Comparison of ENCODE assay signal across 9 mouse cellular contexts in genomic region chr11:66905617-66906384, GRCm38 (mm10). TPM values are rescaled to one million over a fixed set of nuclear protein-coding genes. Genes with fewer than 3 reads are reported as not detected.
DNase-seq lines count a peak whose midpoint lies in the region; ATAC-seq and TF ChIP-seq lines count a peak whose summit lies in the region.
"Had no signal": no experiment of that assay in that cellular context is flagged by ENCODE, and none has a peak within 500 bp of the region (broad histone marks: within the 10 kb centered on the region; RNA-seq: fewer than 3 reads in every experiment).

No protein-coding gene starts in this region.

- TF ChIP-seq POLR2A in ES-Bruce4 (IDR thresholded peaks at IDR 0.05; ENCODE audit: insufficient read depth, low read length): no peak
- TF ChIP-seq POLR2A in olfactory bulb, adult 2 months (IDR thresholded peaks at IDR 0.05; ENCODE audit: insufficient read depth, low read depth, low read length): no peak

- intact Hi-C loops in heart, postnatal 10 days (cut with DNase I): loop anchor here (1.0 kb wide), 2 partner anchors 80 to 116 kb away; no protein-coding TSS in a partner anchor

- H3K27ac ChIP-seq in ES-Bruce4 (ENCODE audit: insufficient read depth, low read length): peak overlapping the region; percentile 8; the same call in 1 of the 2 replicates
- peak overlapping the region; percentile 60 for H3K27ac ChIP-seq in forebrain, embryonic 13.5 days
- H3K27ac ChIP-seq in liver, embryonic 16.5 days (ENCODE audit: low read length): no peak overlapping the region
- H3K27ac ChIP-seq in olfactory bulb, adult 2 months (ENCODE audit: insufficient read depth, low read depth, low read length): no peak overlapping the region

- peak overlapping the region; percentile 52; the same call in 1 of the 2 replicates for H3K9ac ChIP-seq in ES-Bruce4 (ENCODE audit: low read depth, poor library complexity, severe bottlenecking)
- peak overlapping the region; percentile 34; the same call in 1 of the 2 replicates for H3K9ac ChIP-seq in forebrain, embryonic 13.5 days
- H3K9ac ChIP-seq in liver, embryonic 16.5 days (ENCODE audit: low read depth, low read length): no peak overlapping the region

- peak; percentile 51 for DNase-seq in c-Kit-positive CD71-positive TER-119-negative erythroid progenitor cells, embryonic 14.5 days (ENCODE audit: low read depth)
- peak; percentile 82 to 88 for DNase-seq in heart, postnatal 10 days
- peak; percentile 56 for DNase-seq in large intestine, adult 2 months (ENCODE audit: low read depth, low spot score)
- DNase-seq in thymus, postnatal 10 days (ENCODE audit: low spot score in 2 of 2): peak; percentile 5 to 65

- H3K4me1 ChIP-seq in ES-Bruce4 (ENCODE audit: control insufficient read depth, insufficient read depth, low read length): no peaks in the 10 kb centered on the region
- H3K4me1 ChIP-seq in forebrain, embryonic 13.5 days: peaks cover 10% of the 10 kb centered on the region; the same call in 1 of the 2 replicates
- H3K4me1 ChIP-seq in liver, embryonic 16.5 days (ENCODE audit: control insufficient read depth, low read depth, low read length): peaks cover 3% of the 10 kb centered on the region; the same call in 1 of the 2 replicates
- no peaks in the 10 kb centered on the region; the same call in 1 of the 2 replicates for H3K4me1 ChIP-seq in olfactory bulb, adult 2 months (ENCODE audit: control insufficient read depth, insufficient read depth, low read length)

- TF ChIP-seq CTCF in ES-Bruce4 (IDR thresholded peaks at IDR 0.05; ENCODE audit: low read depth, low read length): peak; percentile 75
- TF ChIP-seq CTCF in olfactory bulb, adult 2 months (IDR thresholded peaks at IDR 0.05; ENCODE audit: insufficient read depth, low read depth, low read length): peak; percentile 86

- no peaks in the 10 kb centered on the region for H3K36me3 ChIP-seq in ES-Bruce4 (ENCODE audit: control insufficient read depth, insufficient read depth, low read length, poor library complexity, severe bottlenecking)
- H3K36me3 ChIP-seq in forebrain, embryonic 13.5 days (ENCODE audit: poor library complexity, severe bottlenecking): no peaks in the 10 kb centered on the region
- no peaks in the 10 kb centered on the region for H3K36me3 ChIP-seq in liver, embryonic 16.5 days (ENCODE audit: control insufficient read depth, insufficient read depth)

- H3K27me3 ChIP-seq in ES-Bruce4 (ENCODE audit: control insufficient read depth, insufficient read depth, low read length, poor library complexity, severe bottlenecking): no peaks in the 10 kb centered on the region; the same call in 1 of the 2 replicates
- H3K27me3 ChIP-seq in forebrain, embryonic 13.5 days: no peaks in the 10 kb centered on the region
- H3K27me3 ChIP-seq in liver, embryonic 16.5 days (ENCODE audit: control insufficient read depth, insufficient read depth, low read depth, low read length): no peaks in the 10 kb centered on the region; the same call in 1 of the 2 replicates

- no peaks in the 10 kb centered on the region for H3K9me3 ChIP-seq in ES-Bruce4 (replicated peaks; ENCODE audit: control insufficient read depth, insufficient read depth, low read length, poor library complexity, severe bottlenecking)
- no peaks in the 10 kb centered on the region for H3K9me3 ChIP-seq in forebrain, embryonic 13.5 days (replicated peaks)
- H3K9me3 ChIP-seq in liver, embryonic 16.5 days (replicated peaks; ENCODE audit: control insufficient read depth, low read length): no peaks in the 10 kb centered on the region
- H3K9me3 ChIP-seq: megakaryocyte, embryonic 14.5 days had no signal

- 13% methylated on average over 21 of the region's 21 CpGs for WGBS in forebrain, embryonic 13.5 days
- WGBS in large intestine, adult 2 months: 20% methylated on average over 21 of the region's 21 CpGs
- 15% methylated on average over 21 of the region's 21 CpGs for WGBS in liver, embryonic 16.5 days (ENCODE audit: insufficient replicate concordance)
- WGBS in olfactory bulb, adult 2 months: 16% methylated on average over 21 of the region's 21 CpGs

- H3K4me2 ChIP-seq in forebrain, embryonic 13.5 days: peak overlapping the region; percentile 44
- H3K4me2 ChIP-seq in liver, embryonic 16.5 days (ENCODE audit: low read depth, low read length): no peak overlapping the region

- peak; percentile 91 for ATAC-seq in forebrain, embryonic 13.5 days
- ATAC-seq in liver, embryonic 16.5 days (ENCODE audit: low read depth): peak; percentile 55

- peak overlapping the region; percentile 22 for H3K4me3 ChIP-seq in ES-Bruce4 (ENCODE audit: low read depth, low read length)
- H3K4me3 ChIP-seq in forebrain, embryonic 13.5 days: no peak overlapping the region
- H3K4me3 ChIP-seq in liver, embryonic 16.5 days (ENCODE audit: low read depth, low read length): no peak overlapping the region
- no peak overlapping the region for H3K4me3 ChIP-seq in olfactory bulb, adult 2 months (ENCODE audit: insufficient read depth, low read depth, low read length)
- H3K4me3 ChIP-seq: megakaryocyte, embryonic 14.5 days had no signal

- no peak for TF ChIP-seq EP300 in ES-Bruce4 (IDR thresholded peaks at IDR 0.05; ENCODE audit: insufficient read depth, low read depth, low read length)

RNA-seq across cellular contexts. Expression of gene Pirt, which starts 6.0 kb away (rescaled TPM):
- polyA plus RNA-seq in ES-Bruce4 (2011; ENCODE audit: insufficient read depth, insufficient read length, low read depth, missing spikeins): 0.21 and 0.33 TPM in 2 replicates
- polyA plus RNA-seq in forebrain, embryonic 13.5 days (2015; fragmentation: Nextera tagmentation; extraction: Ambion mirVana): 0.12 and 0.16 TPM in 2 replicates
- 10 to 100 TPM; 23.7 to 29.9 TPM for total RNA-seq in heart, postnatal 10 days (2021)
- 2.4 and 3.1 TPM in 2 replicates for polyA plus RNA-seq in large intestine, adult 2 months (2012; rRNA removed)
- polyA plus RNA-seq in liver, embryonic 16.5 days (2015; fragmentation: Nextera tagmentation; extraction: Ambion mirVana): 0.06 TPM in 1 of 2 replicates, not detected in the other
- polyA plus RNA-seq in olfactory bulb, adult 2 months (2012; ENCODE audit: insufficient read depth, insufficient read length, low replicate concordance, missing spikeins): not detected in 2 replicates

RNA-seq across cellular contexts. Expression of gene Tmem238l, which starts 50.6 kb away (rescaled TPM):
- not detected in 2 replicates for polyA plus RNA-seq in ES-Bruce4 (2011; ENCODE audit: insufficient read depth, insufficient read length, low read depth, missing spikeins)
- 0.19 TPM in 1 of 2 replicates, not detected in the other for polyA plus RNA-seq in forebrain, embryonic 13.5 days (2015; fragmentation: Nextera tagmentation; extraction: Ambion mirVana)
- under 1 TPM; 0.34 to 0.55 TPM for total RNA-seq in heart, postnatal 10 days (2021)
- 242 and 363 TPM in 2 replicates for polyA plus RNA-seq in large intestine, adult 2 months (2012; rRNA removed)
- not detected in 2 replicates for polyA plus RNA-seq in liver, embryonic 16.5 days (2015; fragmentation: Nextera tagmentation; extraction: Ambion mirVana)
- not detected in 2 replicates for polyA plus RNA-seq in olfactory bulb, adult 2 months (2012; ENCODE audit: insufficient read depth, insufficient read length, low replicate concordance, missing spikeins)

Comparison
In these comparisons a context has a peak if more than half of its experiments do, and no peak if none do; other contexts are left out.
1. H3K27ac ChIP-seq: peak in ES-Bruce4 (single experiment) and forebrain, embryonic 13.5 days (single experiment); none in liver, embryonic 16.5 days (single experiment) and olfactory bulb, adult 2 months (single experiment).
2. DNase-seq: peak in every context shown above with its lines; median percentile 85 in heart, postnatal 10 days; 56 in large intestine, adult 2 months; 51 in c-Kit-positive CD71-positive TER-119-negative erythroid progenitor cells, embryonic 14.5 days; 35 in thymus, postnatal 10 days.
3. RNA of gene Tmem238l, which starts 50.6 kb away (polyA plus RNA-seq): 242 to 363 TPM in large intestine, adult 2 months; not detected in ES-Bruce4, 0.19 TPM in forebrain, embryonic 13.5 days, not detected in liver, embryonic 16.5 days and not detected in olfactory bulb, adult 2 months; every median in the first group is over 100 times any median in the second.